Mouse (Mus musculus) lung, embryonic 14.5 days (tissue): ENCODE results near the gene BC107364. TPM values are rescaled to one million over a fixed set of nuclear protein-coding genes. Genes with fewer than 3 reads are reported as not detected.

Experiments used
- ATAC-seq: fragments of 200-750 bp; cut with Nextera tagmentation; 2 replicates; pipeline ENCODE4 v1.8.0; 2017; ENCODE audit warnings: mild to moderate bottlenecking, moderate TSS enrichment, moderate library complexity; ENCODE audit not compliant: insufficient read depth
- DNase-seq: peaks from one replicate; pipeline ENCODE4 v3.0.0-alpha.2; 2015
- H3K27ac ChIP-seq: fragments of 300-500 bp; sonication (generic); 2 replicates; pipeline ENCODE4 v1.5.1; 2014; ENCODE audit warnings: low read depth, mild to moderate bottlenecking, moderate library complexity
- H3K27me3 ChIP-seq: fragments of 300-500 bp; sonication (generic); 2 replicates; pipeline ENCODE4 v1.6.1; 2014; ENCODE audit warnings: low read length, control low read depth; ENCODE audit not compliant: insufficient read depth
- H3K36me3 ChIP-seq: fragments of 300-500 bp; sonication (generic); 2 replicates; pipeline ENCODE4 v1.6.1; 2014; ENCODE audit warnings: control low read depth; ENCODE audit not compliant: insufficient read depth
- H3K4me1 ChIP-seq: fragments of 300-500 bp; sonication (generic); 2 replicates; pipeline ENCODE4 v1.6.1; 2014; ENCODE audit warnings: antibody characterized with exemption, control low read depth; ENCODE audit not compliant: insufficient read depth
- H3K4me2 ChIP-seq: fragments of 300-500 bp; sonication (generic); 2 replicates; pipeline ENCODE4 v1.6.1; 2014; ENCODE audit warnings: mild to moderate bottlenecking
- H3K4me3 ChIP-seq: fragments of 300-500 bp; sonication (generic); 2 replicates; pipeline ENCODE4 v1.5.1; 2014; ENCODE audit warnings: low read depth, low read length
- H3K9ac ChIP-seq: fragments of 300-500 bp; sonication (generic); 2 replicates; pipeline ENCODE4 v1.6.1; 2014
- H3K9me3 ChIP-seq: fragments of 300-500 bp; sonication (generic); 2 replicates; pipeline ENCODE4 v1.6.1; 2016; ENCODE audit warnings: low read depth, low read length, control low read depth
- CTCF ChIP-seq: IDR thresholded peaks from 2 replicates; pipeline ENCODE4 v1.5.1; 2016; ENCODE audit warnings: antibody characterized with exemption, low read depth
- WGBS: fragments of 180-500 bp; shearing (Covaris S2); extraction: QIAGEN DNeasy Blood & Tissue Kit; methylation state at CpG from one replicate; pipeline ENCODE4 v1.1.7; 2014; 5-methylcytosine and 5-hydroxymethylcytosine counted together
- polyA plus RNA-seq: library from polyadenylated mRNA; unstranded; fragments of >200 nt; fragmentation: Nextera tagmentation; extraction: Ambion mirVana; gene quantifications from 2 replicates; pipeline ENCODE4 v1.2.1, GENCODE M21; 2014

BC107364 gene
- polyA plus RNA-seq, 1 experiment from 2014 or later: not detected

DNA sequence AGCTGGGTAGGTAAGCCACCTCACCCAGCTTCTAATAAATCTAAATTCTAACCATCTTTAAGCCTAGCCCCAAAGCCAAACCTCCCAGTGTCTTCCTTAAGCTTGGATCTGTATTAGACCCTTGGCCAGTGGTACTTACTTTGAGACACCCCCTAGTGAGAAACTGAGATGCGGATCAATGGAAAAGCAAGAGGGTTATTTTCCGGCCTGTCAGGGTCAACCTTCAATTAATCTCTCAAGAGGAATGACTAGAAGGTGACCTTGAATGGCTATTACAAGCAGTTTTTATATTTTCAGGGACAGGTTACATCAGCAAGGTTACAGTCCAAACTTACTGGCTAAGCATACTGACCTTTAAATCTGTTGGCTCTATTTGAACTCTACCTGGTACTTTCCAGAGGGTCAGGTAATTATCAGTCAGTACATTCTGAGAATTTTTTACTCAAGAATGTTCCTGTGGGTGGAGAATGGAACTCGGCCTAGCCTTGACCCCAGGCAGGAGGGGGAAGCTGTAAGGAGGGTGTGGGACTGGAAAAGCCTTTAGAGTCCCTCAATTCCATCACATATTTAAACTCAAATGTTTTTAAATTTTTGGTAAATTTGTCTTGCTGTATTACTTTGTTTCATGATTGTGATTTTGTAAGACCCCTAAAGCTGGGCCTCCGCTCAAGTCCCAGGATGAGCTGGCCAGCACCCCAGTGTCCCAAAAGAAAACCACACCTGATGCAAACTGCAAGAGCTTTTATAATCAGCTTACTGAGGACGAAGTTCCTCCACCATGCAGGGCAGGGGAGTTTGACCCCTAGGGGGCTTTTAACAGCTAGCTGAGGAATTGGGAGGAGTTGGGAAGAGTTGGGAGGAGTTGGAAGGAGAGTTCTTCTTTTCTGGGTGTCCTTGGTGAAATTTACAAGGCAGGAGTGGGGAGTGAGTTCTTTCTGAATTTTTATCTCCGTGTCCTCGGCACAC, 34.0 kb downstream of the BC107364 start:
- DNase-seq (no peak), ATAC-seq (no peak)
- Histone ChIP-seq H3K27ac (no peak overlapping the region), H3K9ac (no peak overlapping the region), H3K4me1 (no peaks in the 10 kb centered on the region), H3K9me3 (no peaks in the 10 kb centered on the region), H3K4me3 (no peak overlapping the region), H3K36me3 (no peaks in the 10 kb centered on the region), H3K27me3 (peaks cover 6% of the 10 kb centered on the region; the same call in 1 of the 2 replicates), H3K4me2 (no peak overlapping the region)
- no peak for TF ChIP-seq CTCF
- WGBS: 71% methylated on average over 7 of the region's 7 CpGs

DNA sequence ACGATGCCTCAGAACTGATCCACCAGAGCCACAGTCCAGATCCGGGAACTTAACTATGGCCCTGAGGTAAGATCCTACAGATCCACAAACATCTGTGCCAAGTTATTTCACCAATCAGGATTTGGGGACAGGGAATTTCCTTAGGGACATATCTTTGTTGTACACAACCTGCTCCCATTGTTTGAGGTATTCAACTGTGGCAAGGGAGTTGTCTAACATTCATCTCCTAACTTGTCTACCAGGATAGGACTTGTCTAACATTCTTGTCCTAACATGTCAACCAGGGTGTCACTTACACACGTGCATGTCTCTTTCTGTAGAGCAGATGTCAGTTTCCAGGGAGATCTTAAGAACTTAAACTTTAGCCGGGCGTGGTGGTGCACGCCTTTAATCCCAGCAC, 35.5 kb downstream of the BC107364 start:
- no peak overlapping the region for H3K4me2 ChIP-seq
- ATAC-seq (no peak), DNase-seq (no peak)
- no peaks in the 10 kb centered on the region for H3K9me3 ChIP-seq
- no peak overlapping the region for H3K9ac ChIP-seq
- no peaks in the 10 kb centered on the region for H3K4me1 ChIP-seq
- whole genome bisulfite sequencing: 94% methylated on average over 6 of the region's 6 CpGs
- H3K4me3 ChIP-seq: no peak overlapping the region
- H3K27ac ChIP-seq: no peak overlapping the region
- peaks cover 3% of the 10 kb centered on the region; the same call in 1 of the 2 replicates for H3K27me3 ChIP-seq
- no peak for TF ChIP-seq CTCF
- no peaks in the 10 kb centered on the region for H3K36me3 ChIP-seq

DNA sequence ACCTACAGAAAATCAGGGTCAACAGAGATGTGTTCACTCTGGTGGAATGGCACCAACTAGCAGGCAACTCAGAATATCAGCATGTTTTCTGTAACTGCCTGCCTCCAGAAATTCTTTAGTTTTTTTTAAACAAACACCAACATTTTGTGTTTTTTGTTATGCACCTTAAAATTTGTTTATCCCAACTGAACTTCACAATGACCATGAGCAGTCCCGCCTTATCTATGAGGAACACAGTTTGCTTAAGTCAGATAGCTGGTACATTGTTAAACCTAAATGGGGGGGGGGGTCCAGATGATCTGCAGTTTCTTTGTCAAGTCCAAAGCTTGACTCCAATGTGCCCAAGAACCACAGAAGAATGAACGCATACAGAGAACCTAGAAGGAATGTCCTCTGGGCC, 36.0 kb downstream of the BC107364 start:
- Histone ChIP-seq H3K36me3 (no peaks in the 10 kb centered on the region), H3K27me3 (peaks cover 7% of the 10 kb centered on the region), H3K4me2 (no peak overlapping the region), H3K9me3 (no peaks in the 10 kb centered on the region), H3K27ac (no peak overlapping the region), H3K4me3 (no peak overlapping the region), H3K9ac (no peak overlapping the region), H3K4me1 (no peaks in the 10 kb centered on the region)
- DNase-seq (no peak), ATAC-seq (no peak)
- 84% methylated on average over 2 of the region's 2 CpGs for WGBS
- no peak for TF ChIP-seq CTCF

DNA sequence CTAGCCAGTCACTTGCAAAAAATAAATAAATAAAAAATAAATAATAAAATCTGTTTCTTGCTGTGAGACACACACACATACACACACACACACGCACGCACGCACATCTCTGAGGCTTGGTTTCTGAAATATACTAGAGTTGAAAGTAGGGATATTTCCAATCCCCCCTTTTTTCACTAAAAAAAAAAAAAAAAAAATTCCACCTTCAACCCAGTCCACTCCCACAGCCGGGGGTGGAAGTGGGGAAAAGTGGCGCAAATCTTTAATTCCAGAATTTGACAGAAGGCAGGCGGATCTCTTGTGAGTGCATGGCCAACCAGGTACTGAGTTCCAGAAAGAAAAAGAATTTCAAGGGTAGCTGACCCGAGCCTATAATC, 37.2 kb downstream of the BC107364 start:
- DNase-seq: no peak
- Histone ChIP-seq H3K27ac (no peak overlapping the region), H3K27me3 (peaks cover 16% of the 10 kb centered on the region), H3K4me3 (peak overlapping the region; percentile 67), H3K36me3 (no peaks in the 10 kb centered on the region), H3K9me3 (no peaks in the 10 kb centered on the region), H3K9ac (no peak overlapping the region), H3K4me1 (no peaks in the 10 kb centered on the region), H3K4me2 (peak overlapping the region; percentile 89)
- no peak for TF ChIP-seq CTCF
- 40% methylated on average over 7 of the region's 7 CpGs for WGBS
- no peak for ATAC-seq

DNA sequence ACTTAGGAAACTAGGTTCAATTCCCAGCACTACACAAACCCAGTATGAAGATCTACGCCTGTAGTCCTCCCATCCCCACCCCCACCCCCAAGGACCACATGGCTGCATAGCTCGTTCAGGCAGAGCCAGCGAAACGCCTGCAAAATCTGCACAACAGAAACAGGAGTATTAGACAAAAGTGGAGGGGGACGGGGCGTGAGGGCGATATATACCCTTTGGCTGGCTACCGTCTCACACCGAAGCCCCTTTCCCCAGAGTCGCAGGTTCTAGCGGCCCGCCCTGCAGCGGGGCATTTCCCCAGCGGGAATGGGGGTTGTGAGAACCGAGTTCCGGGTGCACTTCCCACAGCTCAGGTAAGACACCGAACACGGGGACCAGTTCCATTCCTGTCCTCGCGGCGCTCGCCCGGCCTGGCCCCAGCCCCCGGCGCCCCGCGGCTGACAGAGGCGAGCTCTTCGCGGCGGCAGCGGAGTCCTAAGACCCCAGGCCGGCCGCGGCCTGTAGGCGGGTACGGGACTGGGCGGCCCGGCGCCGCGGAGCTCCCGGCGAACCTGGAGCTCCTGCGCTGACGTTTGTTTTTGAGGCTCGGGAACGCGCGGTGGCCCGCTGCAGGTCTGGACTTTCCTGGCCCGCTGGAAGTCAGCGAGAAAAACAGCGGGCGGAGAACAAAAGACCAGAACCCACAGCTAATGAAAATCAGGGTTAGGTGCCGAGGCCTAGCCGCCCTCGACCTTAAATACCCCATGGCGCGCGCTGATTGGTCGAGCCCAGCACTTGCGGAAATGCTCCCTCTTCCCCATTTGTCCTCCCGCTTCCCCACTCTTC, 37.8 kb downstream of the BC107364 start:
- H3K9ac ChIP-seq: peak overlapping the region; percentile 92
- no peaks in the 10 kb centered on the region for H3K36me3 ChIP-seq
- H3K9me3 ChIP-seq: no peaks in the 10 kb centered on the region
- WGBS: under 1% methylated on average over 64 of the region's 64 CpGs
- H3K27me3 ChIP-seq: peaks cover 22% of the 10 kb centered on the region
- TF ChIP-seq CTCF: no peak
- H3K27ac ChIP-seq: peak overlapping the region; percentile 87
- DNase-seq: peak; percentile 93
- H3K4me3 ChIP-seq: peak overlapping the region; percentile 67
- peak; percentile 95 for ATAC-seq
- no peaks in the 10 kb centered on the region for H3K4me1 ChIP-seq
- H3K4me2 ChIP-seq: peak overlapping the region; percentile 89

DNA sequence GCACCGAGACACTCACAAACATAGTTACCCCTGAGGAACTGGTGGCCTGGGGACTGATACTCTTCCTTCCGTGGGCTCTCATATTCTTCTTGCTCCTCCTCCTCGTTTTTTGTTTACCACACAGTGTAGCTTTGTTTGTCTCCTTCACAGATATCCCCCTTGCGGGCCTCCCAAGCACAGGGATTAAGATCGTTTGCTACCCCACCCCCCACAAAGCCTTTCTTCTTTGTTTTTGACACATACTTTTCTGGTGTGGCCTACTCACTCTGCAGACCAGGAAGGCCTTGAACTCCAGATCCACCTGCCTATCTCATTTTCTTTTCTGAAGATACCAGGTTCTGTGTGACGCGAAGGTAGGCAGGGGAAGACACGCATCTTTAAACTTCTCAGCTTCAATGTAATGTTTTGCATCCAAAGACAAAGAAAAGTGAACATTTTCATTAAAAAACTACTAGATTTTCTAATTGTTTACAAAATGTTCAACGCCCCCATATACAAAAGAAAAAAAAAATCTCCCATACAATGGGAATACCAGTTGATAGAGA, 38.5 kb downstream of the BC107364 start:
- H3K4me2 ChIP-seq: peak overlapping the region; percentile 89
- peak overlapping the region; percentile 92 for H3K9ac ChIP-seq
- no peaks in the 10 kb centered on the region for H3K36me3 ChIP-seq
- TF ChIP-seq CTCF: no peak
- peak overlapping the region; percentile 67 for H3K4me3 ChIP-seq
- no peak for ATAC-seq
- H3K4me1 ChIP-seq: no peaks in the 10 kb centered on the region
- H3K27me3 ChIP-seq: peaks cover 29% of the 10 kb centered on the region
- 60% methylated on average over 9 of the region's 9 CpGs for WGBS
- no peaks in the 10 kb centered on the region for H3K9me3 ChIP-seq
- no peak for DNase-seq
- H3K27ac ChIP-seq: no peak overlapping the region
